Mouse (Mus musculus) lung, adult 2 months (tissue): Measurements from ENCODE around the gene Myh6.

ENCODE experiments used
- CTCF ChIP-seq: fragments of 200-500 bp; IDR thresholded peaks from 2 replicates; pipeline ENCODE4 v1.5.1; 2011; ENCODE audit warnings: mild to moderate bottlenecking, low read length, control low read depth; ENCODE audit not compliant: insufficient read depth
- POLR2A ChIP-seq: fragments of 200-500 bp; IDR thresholded peaks from 2 replicates; pipeline ENCODE4 v1.6.1; 2011; ENCODE audit warnings: low read depth, mild to moderate bottlenecking, control low read depth, low read length, borderline replicate concordance; ENCODE audit errors: extremely low read depth

DNA sequence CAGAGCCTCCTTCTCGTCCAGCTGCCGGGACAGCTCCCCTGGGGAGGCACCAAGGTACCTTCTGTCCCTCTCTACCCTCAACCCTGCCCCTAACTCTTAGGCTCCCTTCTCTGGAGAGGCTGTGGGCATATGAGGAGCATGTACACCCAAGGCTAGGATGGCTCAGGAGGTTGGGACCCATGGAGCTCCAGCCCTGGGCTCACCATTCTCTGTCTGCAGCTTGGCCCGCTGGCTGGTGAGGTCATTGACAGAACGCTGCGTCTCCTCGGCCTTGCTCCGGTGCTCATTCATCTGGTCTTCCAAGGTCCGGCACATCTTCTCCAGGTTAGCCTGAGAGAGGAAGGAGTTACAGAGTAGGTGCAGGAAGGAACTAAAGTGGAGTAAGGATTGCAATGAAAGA lies 11.9 kb upstream of the Myh6 start:
- TF ChIP-seq CTCF: no peak
- TF ChIP-seq POLR2A: no peak
